Comparison of ENCODE assay signal across 29 mouse cellular contexts in genomic region chr10:60095558-60095957, GRCm38 (mm10). TPM values are rescaled to one million over a fixed set of nuclear protein-coding genes. Genes with fewer than 3 reads are reported as not detected.
DNase-seq lines count a peak whose midpoint lies in the region; ATAC-seq and TF ChIP-seq lines count a peak whose summit lies in the region.
"Had no signal": no experiment of that assay in that cellular context is flagged by ENCODE, and none has a peak within 500 bp of the region (broad histone marks: within the 10 kb centered on the region; RNA-seq: fewer than 3 reads in every experiment).

No protein-coding gene starts in this region.

- no peak for DNase-seq in kidney, postnatal 25 days
- no peak for DNase-seq in kidney, postnatal 0 days (ENCODE audit: low spot score)
- no peak for DNase-seq in kidney, adult 18-20 months
- DNase-seq in brain, adult 2 months (ENCODE audit: low read depth, low spot score) = peak; percentile 22
- no peak for DNase-seq in cerebellum, postnatal 36 days
- no peak for DNase-seq in cerebellum, adult 9-10 months
- DNase-seq: adrenal gland, postnatal 10 days; adrenal gland, postnatal 36 days; cerebellum, adult 11-12 months; cerebellum, adult 8-10 months; cerebellum, postnatal 25 days; embryo, embryonic 11 days; gastrocnemius, postnatal 14 days; heart, adult 18-20 months; heart, postnatal 10 days; heart, postnatal 36 days had no signal

- 0 out of 2 replicates have a peak, but pooled peaks cover 3% of the 10 kb centered on the region for H3K36me3 ChIP-seq in kidney, embryonic 14.5 days (ENCODE audit: control insufficient read depth, insufficient read depth, low read length)
- no peaks in the 10 kb centered on the region for H3K36me3 ChIP-seq in kidney, postnatal 0 days (ENCODE audit: insufficient read depth, low read length)
- H3K36me3 ChIP-seq: forebrain, embryonic 12.5 days; forebrain, embryonic 15.5 days; intestine, embryonic 15.5 days had no signal

- no peaks in the 10 kb centered on the region for H3K27me3 ChIP-seq in kidney, embryonic 14.5 days (ENCODE audit: control insufficient read depth, insufficient read depth, low read length)
- H3K27me3 ChIP-seq in kidney, postnatal 0 days (ENCODE audit: insufficient read depth, low read length) = no peaks in the 10 kb centered on the region
- H3K27me3 ChIP-seq: embryonic facial prominence, embryonic 13.5 days; forebrain, embryonic 12.5 days; forebrain, embryonic 15.5 days; hindbrain, embryonic 13.5 days; intestine, embryonic 15.5 days; Patski had no signal

- H3K9ac ChIP-seq in kidney, embryonic 14.5 days (ENCODE audit: low read depth, low read length) = no peak overlapping the region
- no peak overlapping the region for H3K9ac ChIP-seq in kidney, postnatal 0 days (ENCODE audit: low read depth, low read length)
- H3K9ac ChIP-seq: embryonic facial prominence, embryonic 13.5 days; forebrain, embryonic 12.5 days; forebrain, embryonic 15.5 days; heart, embryonic 12.5 days; heart, embryonic 15.5 days; hindbrain, embryonic 13.5 days; intestine, embryonic 15.5 days had no signal

- TF ChIP-seq CTCF in kidney, postnatal 0 days (IDR thresholded peaks at IDR 0.05; ENCODE audit: low read depth) = no peak

- no peaks in the 10 kb centered on the region for H3K9me3 ChIP-seq in kidney, embryonic 14.5 days (ENCODE audit: control insufficient read depth, low read length)
- no peaks in the 10 kb centered on the region for H3K9me3 ChIP-seq in kidney, postnatal 0 days (replicated peaks; ENCODE audit: low read length)
- H3K9me3 ChIP-seq: embryonic facial prominence, embryonic 10.5 days; embryonic facial prominence, embryonic 13.5 days; forebrain, embryonic 12.5 days; forebrain, embryonic 15.5 days; heart, embryonic 12.5 days; heart, embryonic 15.5 days; hindbrain, embryonic 10.5 days; hindbrain, embryonic 13.5 days; intestine, embryonic 15.5 days had no signal

- ATAC-seq in kidney, embryonic 14.5 days (ENCODE audit: low FRiP score, low TSS enrichment) = no peak
- ATAC-seq in kidney, postnatal 0 days (replicated peaks; ENCODE audit: low FRiP score, low read depth) = no peak
- ATAC-seq: forebrain, embryonic 15.5 days; hindbrain, embryonic 16.5 days; intestine, embryonic 15.5 days had no signal

- H3K4me3 ChIP-seq in kidney, embryonic 14.5 days (ENCODE audit: low read length) = no peak overlapping the region
- no peak overlapping the region for H3K4me3 ChIP-seq in kidney, postnatal 0 days (replicated peaks; ENCODE audit: low read depth, low read length)
- H3K4me3 ChIP-seq: embryonic facial prominence, embryonic 10.5 days; embryonic facial prominence, embryonic 13.5 days; erythroblast, embryonic 14.5 days; forebrain, embryonic 12.5 days; forebrain, embryonic 15.5 days; heart, embryonic 12.5 days; heart, embryonic 15.5 days; hindbrain, embryonic 10.5 days; hindbrain, embryonic 13.5 days; intestine, embryonic 15.5 days had no signal

- H3K4me2 ChIP-seq in kidney, embryonic 14.5 days (replicated peaks; ENCODE audit: low read depth, low read length) = no peak overlapping the region
- no peak overlapping the region for H3K4me2 ChIP-seq in kidney, postnatal 0 days (ENCODE audit: low read length)
- H3K4me2 ChIP-seq: embryonic facial prominence, embryonic 13.5 days; forebrain, embryonic 12.5 days; forebrain, embryonic 15.5 days; heart, embryonic 12.5 days; heart, embryonic 15.5 days; hindbrain, embryonic 13.5 days; intestine, embryonic 15.5 days had no signal

- H3K4me1 ChIP-seq in kidney, embryonic 14.5 days (ENCODE audit: control insufficient read depth, insufficient read depth, low read length) = peaks cover 35% of the 10 kb centered on the region
- 0 out of 2 replicates have a peak, but pooled peaks cover 3% of the 10 kb centered on the region for H3K4me1 ChIP-seq in kidney, postnatal 0 days (replicated peaks; ENCODE audit: insufficient read depth, low read length)
- H3K4me1 ChIP-seq: forebrain, embryonic 15.5 days; heart, embryonic 12.5 days; heart, embryonic 15.5 days; intestine, embryonic 15.5 days had no signal

- peak overlapping the region; percentile 55; the same call in 1 of the 2 replicates for H3K27ac ChIP-seq in kidney, embryonic 14.5 days (ENCODE audit: low read depth, low read length)
- 0 out of 2 replicates have a peak overlapping the region, but pooled peaks have one; percentile 25 for H3K27ac ChIP-seq in kidney, postnatal 0 days
- H3K27ac ChIP-seq: embryonic facial prominence, embryonic 10.5 days; embryonic facial prominence, embryonic 13.5 days; forebrain, embryonic 12.5 days; forebrain, embryonic 15.5 days; heart, embryonic 15.5 days; hindbrain, embryonic 10.5 days; hindbrain, embryonic 13.5 days; intestine, embryonic 15.5 days had no signal

- WGBS in kidney, embryonic 14.5 days = 73% methylated on average over 2 of the region's 2 CpGs
- 84% methylated on average over 2 of the region's 2 CpGs for WGBS in kidney, postnatal 0 days

RNA-seq across cellular contexts. Expression of gene Spock2, which starts 10.5 kb away (rescaled TPM):
- 35.7 and 51.3 TPM in 2 replicates for polyA plus RNA-seq in kidney, embryonic 14.5 days (2014; fragmentation: Nextera tagmentation; extraction: Ambion mirVana)
- polyA plus RNA-seq in kidney, postnatal 0 days (2015; fragmentation: Nextera tagmentation; extraction: Ambion mirVana) = 22.0 and 24.2 TPM in 2 replicates
